Mouse (Mus musculus) heart, postnatal 0 days (tissue): ENCODE results near the gene Actl6b. TPM values are rescaled to one million over a fixed set of nuclear protein-coding genes. Genes with fewer than 3 reads are reported as not detected.

Experiments
- ATAC-seq: fragments of 200-750 bp; cut with Nextera tagmentation; 2 replicates; pipeline ENCODE4 v1.8.0; 2017; ENCODE audit warnings: low read depth, moderate number of reproducible peaks, moderate library complexity; ENCODE audit not compliant: insufficient read depth
- DNase-seq: peaks from one replicate; pipeline ENCODE4 v3.0.0-alpha.2; 2016; ENCODE audit warnings: low spot score
- H3K27ac ChIP-seq: fragments of 300-500 bp; sonication (generic); 2 replicates; pipeline ENCODE4 v1.5.1; 2014; ENCODE audit warnings: low read depth, mild to moderate bottlenecking
- H3K27me3 ChIP-seq: fragments of 300-500 bp; sonication (generic); 2 replicates; pipeline ENCODE4 v1.6.1; 2014; ENCODE audit warnings: low read length, mixed read lengths; ENCODE audit not compliant: control insufficient read depth, insufficient read depth
- H3K36me3 ChIP-seq: fragments of 300-500 bp; sonication (generic); replicated peaks from 2 replicates; pipeline ENCODE4 v1.6.1; 2014; ENCODE audit warnings: low read length, mixed read lengths; ENCODE audit not compliant: control insufficient read depth, insufficient read depth
- H3K4me1 ChIP-seq: fragments of 300-500 bp; sonication (generic); 2 replicates; pipeline ENCODE4 v1.6.1; 2014; ENCODE audit warnings: antibody characterized with exemption; ENCODE audit not compliant: control insufficient read depth, insufficient read depth
- H3K4me2 ChIP-seq: fragments of 300-500 bp; sonication (generic); 2 replicates; pipeline ENCODE4 v1.6.1; 2014; ENCODE audit warnings: low read depth, mild to moderate bottlenecking, low read length, moderate library complexity
- H3K4me3 ChIP-seq: fragments of 300-500 bp; sonication (generic); 2 replicates; pipeline ENCODE4 v1.5.1; 2014; ENCODE audit warnings: low read depth, low read length
- H3K9ac ChIP-seq: fragments of 300-500 bp; sonication (generic); replicated peaks from 2 replicates; pipeline ENCODE4 v1.6.1; 2014; ENCODE audit warnings: low read depth, low read length, mixed read lengths
- H3K9me3 ChIP-seq: fragments of 300-500 bp; sonication (generic); replicated peaks from 2 replicates; pipeline ENCODE4 v1.6.1; 2016; ENCODE audit warnings: low read length; ENCODE audit not compliant: control insufficient read depth
- CTCF ChIP-seq: IDR thresholded peaks from 2 replicates; pipeline ENCODE4 v1.5.1; 2016; ENCODE audit warnings: antibody characterized with exemption, control low read depth, low read depth
- EP300 ChIP-seq: IDR thresholded peaks from 2 replicates; pipeline ENCODE4 v1.6.1; 2016; ENCODE audit warnings: antibody characterized with exemption, low read depth
- WGBS: fragments of 180-500 bp; shearing (Covaris S2); extraction: QIAGEN DNeasy Blood & Tissue Kit; methylation state at CpG from one replicate; pipeline ENCODE4 v1.1.7; 2014; 5-methylcytosine and 5-hydroxymethylcytosine counted together
- polyA plus RNA-seq: library from polyadenylated mRNA; unstranded; fragments of >200 nt; fragmentation: Nextera tagmentation; extraction: Ambion mirVana; gene quantifications from 2 replicates; pipeline ENCODE4 v1.2.1, GENCODE M21; 2015
- total RNA-seq: library from RNA; depleted of rRNA; stranded (reverse); fragments of >200 nt; gene quantifications from 2 replicates; pipeline ENCODE4 v1.2.3, GENCODE M21; 2014; ENCODE audit warnings: low replicate concordance

Gene Actl6b
- total and polyA plus RNA-seq, 2 experiments from 2014 or later: not detected

GRCm38 (mm10) chr5:137601365-137601729, 48.0 kb downstream of the Actl6b start:
- no peaks in the 10 kb centered on the region for H3K27me3 ChIP-seq
- peak overlapping the region; percentile 68 for H3K4me3 ChIP-seq
- WGBS: under 1% methylated on average over 22 of the region's 22 CpGs
- no peak for TF ChIP-seq CTCF
- no peak for DNase-seq
- ATAC-seq: no peak
- peak overlapping the region; percentile 92 for H3K4me2 ChIP-seq
- H3K4me1 ChIP-seq: peaks cover 13% of the 10 kb centered on the region; the same call in 1 of the 2 replicates
- peak overlapping the region; percentile 64 for H3K9ac ChIP-seq
- peak overlapping the region; percentile 71 for H3K27ac ChIP-seq
- H3K36me3 ChIP-seq: peaks cover 25% of the 10 kb centered on the region
- H3K9me3 ChIP-seq: no peaks in the 10 kb centered on the region

GRCm38 (mm10) chr5:137607860-137608653, 54.7 kb downstream of the Actl6b start:
- no peak for ATAC-seq
- Histone ChIP-seq H3K9ac (peak overlapping the region; percentile 4; the same call in 1 of the 2 replicates), H3K4me3 (no peak overlapping the region), H3K36me3 (peaks cover 27% of the 10 kb centered on the region), H3K9me3 (no peaks in the 10 kb centered on the region), H3K27me3 (no peaks in the 10 kb centered on the region), H3K4me1 (peaks cover 28% of the 10 kb centered on the region), H3K4me2 (0 out of 2 replicates have a peak overlapping the region, but pooled peaks have one; percentile 7), H3K27ac (no peak overlapping the region)
- 45% methylated on average over 26 of the region's 26 CpGs for WGBS
- no peak for DNase-seq
- no peak for TF ChIP-seq EP300
- no peak for TF ChIP-seq CTCF

- Histone ChIP-seq H3K36me3 (peaks cover 27% of the 10 kb centered on the region), H3K9me3 (no peaks in the 10 kb centered on the region), H3K9ac (peak overlapping the region; percentile 4; the same call in 1 of the 2 replicates), H3K4me2 (0 out of 2 replicates have a peak overlapping the region, but pooled peaks have one; percentile 7), H3K4me3 (no peak overlapping the region), H3K27me3 (no peaks in the 10 kb centered on the region), H3K27ac (no peak overlapping the region), H3K4me1 (peaks cover 31% of the 10 kb centered on the region)
- 37% methylated on average over 22 of the region's 23 CpGs for WGBS
- ATAC-seq (no peak), DNase-seq (no peak)
- TF ChIP-seq CTCF (no peak), EP300 (no peak)
These were observed 55.4 kb downstream of the Actl6b start for GRCm38 (mm10) chr5:137608654-137609190.

GRCm38 (mm10) chr5:137609292-137609691, 56.0 kb downstream of the Actl6b start:
- DNase-seq (no peak), ATAC-seq (no peak)
- H3K4me2 ChIP-seq: no peak overlapping the region
- TF ChIP-seq CTCF (no peak), EP300 (no peak)
- H3K9me3 ChIP-seq: no peaks in the 10 kb centered on the region
- H3K27me3 ChIP-seq: no peaks in the 10 kb centered on the region
- no peak overlapping the region for H3K4me3 ChIP-seq
- H3K27ac ChIP-seq: no peak overlapping the region
- H3K36me3 ChIP-seq: peaks cover 27% of the 10 kb centered on the region
- no peak overlapping the region for H3K9ac ChIP-seq
- H3K4me1 ChIP-seq: peaks cover 31% of the 10 kb centered on the region
- WGBS: 71% methylated on average over 3 of the region's 3 CpGs

GRCm38 (mm10) chr5:137610056-137610455, 56.7 kb downstream of the Actl6b start:
- Histone ChIP-seq H3K36me3 (peaks cover 24% of the 10 kb centered on the region), H3K9ac (0 out of 2 replicates have a peak overlapping the region, but pooled peaks have one; percentile 51), H3K4me2 (peak overlapping the region; percentile 53), H3K9me3 (no peaks in the 10 kb centered on the region), H3K27ac (peak overlapping the region; percentile 92), H3K4me1 (peaks cover 31% of the 10 kb centered on the region), H3K4me3 (peak overlapping the region; percentile 35), H3K27me3 (no peaks in the 10 kb centered on the region)
- TF ChIP-seq CTCF: no peak
- TF ChIP-seq EP300: no peak
- WGBS: 55% methylated on average over 4 of the region's 4 CpGs
- no peak for ATAC-seq
- no peak for DNase-seq
